ENCODE assay signal across 17 mouse cellular contexts in genomic region chr5:43526874-43527584, GRCm38 (mm10). TPM values are rescaled to one million over a fixed set of nuclear protein-coding genes. Genes with fewer than 3 reads are reported as not detected.
DNase-seq lines count a peak whose midpoint lies in the region; ATAC-seq and TF ChIP-seq lines count a peak whose summit lies in the region.
"Had no signal": no experiment of that assay in that cellular context is flagged by ENCODE, and none has a peak within 500 bp of the region (broad histone marks: within the 10 kb centered on the region; RNA-seq: fewer than 3 reads in every experiment).

No protein-coding gene starts in this region.

- WGBS in embryonic facial prominence, embryonic 15.5 days = 43% methylated on average over 6 of the region's 6 CpGs
- WGBS in kidney, postnatal 0 days = 50% methylated on average over 6 of the region's 6 CpGs
- 51% methylated on average over 6 of the region's 6 CpGs for WGBS in intestine, embryonic 15.5 days

- peak; percentile 23 for DNase-seq in left cerebral cortex, postnatal 4 days
- no peak for DNase-seq in left cerebral cortex, postnatal 36 days (ENCODE audit: low spot score in 2 of 2)
- DNase-seq in kidney, postnatal 0 days (ENCODE audit: low spot score) = peak; percentile 84
- DNase-seq in ovary, adult 18-20 months (ENCODE audit: low spot score) = no peak
- DNase-seq: adrenal gland, postnatal 14 days; right cerebral cortex, postnatal 14 days; thymus, postnatal 36 days had no signal

- TF ChIP-seq CTCF in kidney, postnatal 0 days (IDR thresholded peaks at IDR 0.05; ENCODE audit: low read depth) = no peak

- no peaks in the 10 kb centered on the region for H3K9me3 ChIP-seq in embryonic facial prominence, embryonic 15.5 days (replicated peaks)
- no peaks in the 10 kb centered on the region for H3K9me3 ChIP-seq in kidney, postnatal 0 days (replicated peaks; ENCODE audit: low read length)
- H3K9me3 ChIP-seq in intestine, embryonic 15.5 days = no peaks in the 10 kb centered on the region
- H3K9me3 ChIP-seq: limb, embryonic 13.5 days; midbrain, embryonic 15.5 days; neural tube, embryonic 15.5 days; stomach, embryonic 15.5 days had no signal

- peaks cover 5% of the 10 kb centered on the region; the same call in 1 of the 2 replicates for H3K4me1 ChIP-seq in embryonic facial prominence, embryonic 15.5 days
- no peaks in the 10 kb centered on the region; the same call in 1 of the 2 replicates for H3K4me1 ChIP-seq in kidney, postnatal 0 days (replicated peaks; ENCODE audit: insufficient read depth, low read length)
- no peaks in the 10 kb centered on the region; the same call in 1 of the 2 replicates for H3K4me1 ChIP-seq in intestine, embryonic 15.5 days (replicated peaks)
- H3K4me1 ChIP-seq: midbrain, embryonic 15.5 days; stomach, embryonic 15.5 days had no signal

- no peak overlapping the region for H3ac ChIP-seq in myocyte (ENCODE audit: control insufficient read depth, insufficient read length)

- H3K9ac ChIP-seq in embryonic facial prominence, embryonic 15.5 days = no peak overlapping the region
- no peak overlapping the region for H3K9ac ChIP-seq in kidney, postnatal 0 days (ENCODE audit: low read depth, low read length)
- no peak overlapping the region for H3K9ac ChIP-seq in intestine, embryonic 15.5 days
- H3K9ac ChIP-seq: limb, embryonic 13.5 days; midbrain, embryonic 15.5 days; neural tube, embryonic 15.5 days; stomach, embryonic 15.5 days had no signal

- intact Hi-C loops in left cerebral cortex, postnatal 4 days (cut with DNase I) = no loop called here
- intact Hi-C loops in left cerebral cortex, postnatal 36 days (cut with DNase I) = no loop called here

- no peaks in the 10 kb centered on the region for H3K79me2 ChIP-seq in myocyte (ENCODE audit: control insufficient read depth, insufficient read depth)

- no peaks in the 10 kb centered on the region for H3K27me3 ChIP-seq in embryonic facial prominence, embryonic 15.5 days
- no peaks in the 10 kb centered on the region for H3K27me3 ChIP-seq in kidney, postnatal 0 days (ENCODE audit: insufficient read depth, low read length)
- no peaks in the 10 kb centered on the region for H3K27me3 ChIP-seq in myocyte (ENCODE audit: control insufficient read depth, insufficient read depth, insufficient read length)
- no peaks in the 10 kb centered on the region for H3K27me3 ChIP-seq in intestine, embryonic 15.5 days (replicated peaks)
- H3K27me3 ChIP-seq: limb, embryonic 13.5 days; midbrain, embryonic 15.5 days; neural tube, embryonic 15.5 days; stomach, embryonic 15.5 days had no signal

- no peak for ATAC-seq in embryonic facial prominence, embryonic 15.5 days (ENCODE audit: insufficient number of reproducible peaks, low FRiP score, low TSS enrichment, low read depth)
- no peak for ATAC-seq in kidney, postnatal 0 days (replicated peaks; ENCODE audit: low FRiP score, low read depth)
- no peak for ATAC-seq in intestine, embryonic 15.5 days
- ATAC-seq: inflammation-experienced regulatory T-cells, adult 6 months; midbrain, embryonic 15.5 days had no signal

- no peaks in the 10 kb centered on the region for H3K36me3 ChIP-seq in embryonic facial prominence, embryonic 15.5 days
- H3K36me3 ChIP-seq in kidney, postnatal 0 days (ENCODE audit: insufficient read depth, low read length) = no peaks in the 10 kb centered on the region
- no peaks in the 10 kb centered on the region for H3K36me3 ChIP-seq in myocyte (ENCODE audit: control insufficient read depth, insufficient read depth)
- H3K36me3 ChIP-seq in intestine, embryonic 15.5 days = no peaks in the 10 kb centered on the region
- H3K36me3 ChIP-seq: limb, embryonic 13.5 days; midbrain, embryonic 15.5 days; neural tube, embryonic 15.5 days; stomach, embryonic 15.5 days had no signal

- no peak overlapping the region for H3K4me2 ChIP-seq in embryonic facial prominence, embryonic 15.5 days (replicated peaks)
- no peak overlapping the region for H3K4me2 ChIP-seq in kidney, postnatal 0 days (ENCODE audit: low read length)
- peak overlapping the region; percentile 18 for H3K4me2 ChIP-seq in myocyte (ENCODE audit: low read depth)
- H3K4me2 ChIP-seq in intestine, embryonic 15.5 days (replicated peaks) = no peak overlapping the region
- H3K4me2 ChIP-seq: limb, embryonic 13.5 days; midbrain, embryonic 15.5 days; neural tube, embryonic 15.5 days; stomach, embryonic 15.5 days had no signal

- peak overlapping the region; percentile 51; the same call in 1 of the 2 replicates for H3K27ac ChIP-seq in embryonic facial prominence, embryonic 15.5 days (replicated peaks)
- H3K27ac ChIP-seq in kidney, postnatal 0 days = no peak overlapping the region
- H3K27ac ChIP-seq in intestine, embryonic 15.5 days = no peak overlapping the region
- H3K27ac ChIP-seq: limb, embryonic 13.5 days; macrophage; midbrain, embryonic 15.5 days; neural tube, embryonic 15.5 days; stomach, embryonic 15.5 days had no signal

- H3K4me3 ChIP-seq in embryonic facial prominence, embryonic 15.5 days (replicated peaks) = no peak overlapping the region
- H3K4me3 ChIP-seq in kidney, postnatal 0 days (replicated peaks; ENCODE audit: low read depth, low read length) = no peak overlapping the region
- no peak overlapping the region for H3K4me3 ChIP-seq in myocyte
- H3K4me3 ChIP-seq in intestine, embryonic 15.5 days (replicated peaks) = no peak overlapping the region
- H3K4me3 ChIP-seq: limb, embryonic 13.5 days; midbrain, embryonic 15.5 days; neural tube, embryonic 15.5 days; stomach, embryonic 15.5 days had no signal

- no peak for TF ChIP-seq POLR2A in myocyte (IDR thresholded peaks at IDR 0.05; ENCODE audit: insufficient read length, low read depth)

TF ChIP-seq in myocyte, 11 proteins besides CTCF, POLR2A, EP300 and RAD21:
- TF ChIP-seq CEBPB (IDR thresholded peaks at IDR 0.05; ENCODE audit: insufficient read depth, poor library complexity, severe bottlenecking) (no peak), REST (IDR thresholded peaks at IDR 0.05; ENCODE audit: insufficient read depth, insufficient read length) (no peak), POLR2AphosphoS2 (IDR thresholded peaks at IDR 0.05; ENCODE audit: insufficient read length, low read depth) (no peak), TCF12 (IDR thresholded peaks at IDR 0.05; ENCODE audit: insufficient read depth, poor library complexity, severe bottlenecking) (no peak), E2F4 (IDR thresholded peaks at IDR 0.05; ENCODE audit: insufficient read depth) (no peak), USF1 (IDR thresholded peaks at IDR 0.05; ENCODE audit: low read depth) (no peak), TCF3 (IDR thresholded peaks at IDR 0.05; ENCODE audit: insufficient read length, low read depth) (no peak), MAX (IDR thresholded peaks at IDR 0.05; ENCODE audit: low read depth) (no peak), MYOD1 (IDR thresholded peaks at IDR 0.05; ENCODE audit: control insufficient read depth in 1 of 3, insufficient read length in 2 of 3, low read depth in 2 of 3) (no peak), MYOG (IDR thresholded peaks at IDR 0.05; ENCODE audit: control insufficient read depth in 1 of 3, insufficient read depth in 1 of 3, insufficient read length in 2 of 3, low read depth in 2 of 3) (no peak), SRF (IDR thresholded peaks at IDR 0.05; ENCODE audit: control insufficient read depth, insufficient read length, low read depth) (no peak)

RNA-seq across cellular contexts. Expression of gene C1qtnf7, which starts 11.7 kb away (rescaled TPM):
- 1 to 10 TPM; 1.2 to 1.6 TPM for total RNA-seq in left cerebral cortex, postnatal 4 days (2021)
- 1 to 10 TPM; 1.2 to 1.3 TPM for total RNA-seq in left cerebral cortex, postnatal 36 days (2021)
- 18.1 and 20.6 TPM in 2 replicates for polyA plus RNA-seq in embryonic facial prominence, embryonic 15.5 days (2015; fragmentation: Nextera tagmentation; extraction: Ambion mirVana)
- polyA plus RNA-seq in kidney, postnatal 0 days (2015; fragmentation: Nextera tagmentation; extraction: Ambion mirVana) = 14.8 and 15.6 TPM in 2 replicates
- polyA plus RNA-seq in myocyte (2012; fragmentation: generic; extraction: Trizol) = not detected
- 7.3 and 7.5 TPM in 2 replicates for polyA plus RNA-seq in intestine, embryonic 15.5 days (2015; fragmentation: Nextera tagmentation; extraction: Ambion mirVana)
- total RNA-seq: granulocyte monocyte progenitor cell, adult 5-6 weeks had no signal
- polyA plus RNA-seq: inflammation-experienced regulatory T-cells, adult 6 months; macrophage had no signal

Comparison
In these comparisons a context has a peak if more than half of its experiments do, and no peak if none do; other contexts are left out.
1. DNase-seq: peak in left cerebral cortex, postnatal 4 days (single experiment) and kidney, postnatal 0 days (single experiment); none in left cerebral cortex, postnatal 36 days (0 of 2) and ovary, adult 18-20 months (single experiment).